ENCODE assay signal across 22 mouse cellular contexts in the genomic region with DNA sequence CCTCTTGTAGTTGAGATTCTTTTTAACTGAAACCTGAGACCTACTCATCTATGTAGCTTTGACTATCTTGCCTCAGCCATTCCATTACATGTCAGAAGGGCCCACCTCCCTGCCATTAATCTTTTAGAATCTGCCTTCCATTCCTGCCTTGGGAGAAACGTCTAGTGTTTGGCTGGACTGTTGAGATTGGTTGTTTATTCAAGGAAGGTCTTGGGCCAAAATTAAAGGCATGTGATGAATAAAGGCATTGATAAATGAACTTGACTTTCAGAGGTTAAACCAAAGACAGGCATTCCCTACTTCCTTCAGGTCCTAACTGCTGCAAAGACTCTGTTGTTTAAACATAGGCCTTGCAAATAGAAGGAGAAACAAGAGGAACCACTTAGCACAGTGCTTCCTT.
"Had no signal": no experiment of that assay in that cellular context is flagged by ENCODE, and none has a peak within 500 bp of the region (broad histone marks: within the 10 kb centered on the region; RNA-seq: fewer than 3 reads in every experiment).

No protein-coding gene starts in this region.

- H3K4me3 ChIP-seq: limb, embryonic 10.5 days; limb, embryonic 13.5 days; liver, embryonic 12.5 days; liver, embryonic 15.5 days; midbrain, embryonic 12.5 days; midbrain, embryonic 15.5 days; neural tube, embryonic 12.5 days; neural tube, embryonic 15.5 days had no signal

- H3K4me1 ChIP-seq: limb, embryonic 10.5 days; limb, embryonic 13.5 days; liver, embryonic 12.5 days; liver, embryonic 15.5 days; midbrain, embryonic 12.5 days; midbrain, embryonic 15.5 days; neural tube, embryonic 12.5 days had no signal

- H3K36me3 ChIP-seq: limb, embryonic 10.5 days; limb, embryonic 13.5 days; liver, embryonic 12.5 days; liver, embryonic 15.5 days; midbrain, embryonic 12.5 days; midbrain, embryonic 15.5 days; neural tube, embryonic 12.5 days; neural tube, embryonic 15.5 days had no signal

- DNase-seq: kidney, postnatal 14 days; kidney, postnatal 4 days; layer of hippocampus, adult 9-11 months; liver; lung, adult 18-20 months; lung, postnatal 14 days; right cerebral cortex, adult 18-20 months; right cerebral cortex, postnatal 14 days; right cerebral cortex, postnatal 4 days; thymus, adult 2 months; thymus, postnatal 14 days; thymus, postnatal 4 days had no signal

- ATAC-seq: liver, embryonic 12.5 days; midbrain, embryonic 15.5 days had no signal

- H3K9me3 ChIP-seq: limb, embryonic 10.5 days; limb, embryonic 13.5 days; liver, embryonic 12.5 days; liver, embryonic 15.5 days; midbrain, embryonic 12.5 days; midbrain, embryonic 15.5 days; neural tube, embryonic 12.5 days; neural tube, embryonic 15.5 days had no signal

- H3K9ac ChIP-seq: limb, embryonic 13.5 days; liver, embryonic 12.5 days; liver, embryonic 15.5 days; midbrain, embryonic 12.5 days; midbrain, embryonic 15.5 days; neural tube, embryonic 12.5 days; neural tube, embryonic 15.5 days had no signal

- H3K27me3 ChIP-seq: limb, embryonic 13.5 days; liver, embryonic 12.5 days; liver, embryonic 15.5 days; midbrain, embryonic 12.5 days; midbrain, embryonic 15.5 days; neural tube, embryonic 12.5 days; neural tube, embryonic 15.5 days had no signal

- H3K4me2 ChIP-seq: limb, embryonic 13.5 days; liver, embryonic 12.5 days; liver, embryonic 15.5 days; midbrain, embryonic 12.5 days; midbrain, embryonic 15.5 days; neural tube, embryonic 12.5 days; neural tube, embryonic 15.5 days had no signal

- H3K27ac ChIP-seq: limb, embryonic 10.5 days; limb, embryonic 13.5 days; liver, embryonic 12.5 days; liver, embryonic 15.5 days; macrophage; midbrain, embryonic 12.5 days; midbrain, embryonic 15.5 days; neural tube, embryonic 12.5 days; neural tube, embryonic 15.5 days; stomach, postnatal 0 days had no signal
